Mouse (Mus musculus) adrenal gland, postnatal 4 days (tissue): Measurements from ENCODE around the gene Camsap3. TPM values are rescaled to one million over a fixed set of nuclear protein-coding genes. Genes with fewer than 3 reads are reported as not detected.

Experiments
- DNase-seq, 2 experiments: peaks; one replicate each; pipeline ENCODE4 v3.0.0; 2021 to 2022; ENCODE audit warnings: low spot score in 2 of 2, mixed read lengths in 2 of 2
- total RNA-seq, 2 experiments: library from RNA; stranded (reverse); gene quantifications; 2 replicates each; pipeline ENCODE4 v1.2.3; 2021

Camsap3 gene
- total RNA-seq, 2 experiments from 2014 or later = 14.2 to 18.5 TPM

DNA sequence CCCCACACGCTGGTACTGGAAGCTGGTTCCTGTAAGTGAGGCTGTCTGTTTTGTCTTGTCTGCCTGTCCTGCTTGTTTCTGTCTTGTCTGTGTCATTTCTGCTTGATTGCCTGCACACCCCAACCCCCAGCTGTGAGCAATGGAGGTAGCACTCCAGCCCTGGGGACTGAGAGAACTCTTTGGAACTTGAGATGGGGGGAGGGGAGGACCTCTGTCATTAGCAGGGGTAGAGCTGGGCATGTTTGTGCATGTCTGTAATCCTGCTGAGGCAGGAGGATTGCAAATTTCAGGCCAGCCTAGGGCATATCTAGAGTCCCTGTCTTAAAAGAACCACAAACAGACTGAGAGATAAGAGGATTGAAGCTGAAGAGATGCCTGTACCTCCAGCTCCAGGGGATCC, 12.1 kb downstream of the Camsap3 start:
- DNase-seq = no peak

DNA sequence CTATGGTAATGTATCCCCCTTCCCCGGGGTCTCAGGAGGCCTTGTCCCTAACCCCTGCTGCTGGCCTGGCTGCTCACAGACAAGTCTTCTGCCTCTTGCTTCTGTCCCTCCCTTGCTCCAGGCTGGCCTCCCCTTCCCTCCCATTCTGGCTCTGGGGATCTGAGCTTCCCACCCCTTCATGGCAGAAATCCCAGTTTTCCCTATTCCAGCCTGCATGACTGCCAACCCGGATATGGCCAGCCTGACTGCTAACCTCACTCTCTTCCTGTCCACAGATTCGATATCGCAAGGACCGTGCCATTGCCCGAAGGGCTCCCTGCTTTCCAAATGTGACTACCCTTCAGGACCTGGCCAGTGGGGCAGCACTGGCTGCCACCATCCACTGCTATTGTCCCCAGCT, 13.3 kb downstream of the Camsap3 start:
- no peak for DNase-seq

DNA sequence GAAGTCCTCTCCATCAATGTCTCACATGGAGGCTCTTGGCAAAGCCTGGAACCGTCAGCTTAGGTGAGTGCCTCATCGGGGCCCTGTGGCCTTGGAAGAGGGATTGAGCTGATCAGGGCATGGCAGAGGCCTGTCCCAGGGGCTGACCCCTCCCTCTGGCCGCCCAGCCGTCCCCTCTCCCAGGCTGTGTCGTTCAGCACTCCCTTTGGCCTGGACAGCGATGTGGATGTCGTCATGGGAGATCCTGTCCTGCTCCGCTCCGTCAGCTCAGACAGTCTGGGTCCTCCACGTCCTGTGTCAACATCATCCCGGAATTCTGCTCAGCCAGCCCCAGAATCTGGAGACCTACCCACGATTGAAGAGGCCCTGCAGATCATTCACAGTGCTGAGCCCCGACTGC, 16.3 kb downstream of the Camsap3 start:
- DNase-seq = no peak

DNA sequence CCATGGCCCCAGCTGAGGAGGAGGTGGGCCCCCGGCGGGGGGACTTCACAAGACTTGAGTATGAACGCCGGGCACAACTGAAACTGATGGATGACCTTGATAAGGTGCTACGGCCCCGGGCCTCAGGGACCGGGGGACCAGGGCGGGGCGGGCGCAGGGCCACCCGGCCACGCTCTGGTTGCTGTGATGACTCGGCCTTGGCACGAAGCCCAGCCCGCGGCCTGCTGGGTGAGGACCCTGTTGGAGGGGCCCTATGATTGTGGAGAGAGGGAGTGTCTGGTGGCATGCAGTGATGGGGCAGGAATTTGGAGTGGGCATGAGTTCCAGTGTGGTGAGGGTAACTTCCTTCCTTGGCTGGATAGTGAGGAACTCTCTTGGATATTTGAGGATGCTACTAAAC, 19.5 kb downstream of the Camsap3 start:
- DNase-seq = no peak

DNA sequence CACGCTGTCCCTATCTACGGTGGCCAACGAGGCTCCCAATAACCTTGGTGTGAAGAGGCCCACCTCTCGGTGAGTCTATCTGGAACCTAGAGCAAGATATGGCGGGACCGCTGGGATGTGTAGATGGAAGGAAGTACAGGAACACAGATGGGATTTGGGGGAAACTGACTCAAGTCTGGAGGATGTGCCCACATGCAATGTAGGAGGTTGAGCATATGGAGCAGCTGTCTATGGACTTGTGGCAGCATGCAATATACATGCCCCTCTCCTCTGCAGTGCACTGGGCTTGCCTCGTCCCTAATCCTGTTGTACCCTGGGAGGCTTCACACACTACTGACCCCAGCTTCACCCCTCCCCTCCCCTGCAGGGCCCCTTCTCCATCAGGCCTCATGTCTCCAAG, 20.7 kb downstream of the Camsap3 start:
- no peak for DNase-seq

DNA sequence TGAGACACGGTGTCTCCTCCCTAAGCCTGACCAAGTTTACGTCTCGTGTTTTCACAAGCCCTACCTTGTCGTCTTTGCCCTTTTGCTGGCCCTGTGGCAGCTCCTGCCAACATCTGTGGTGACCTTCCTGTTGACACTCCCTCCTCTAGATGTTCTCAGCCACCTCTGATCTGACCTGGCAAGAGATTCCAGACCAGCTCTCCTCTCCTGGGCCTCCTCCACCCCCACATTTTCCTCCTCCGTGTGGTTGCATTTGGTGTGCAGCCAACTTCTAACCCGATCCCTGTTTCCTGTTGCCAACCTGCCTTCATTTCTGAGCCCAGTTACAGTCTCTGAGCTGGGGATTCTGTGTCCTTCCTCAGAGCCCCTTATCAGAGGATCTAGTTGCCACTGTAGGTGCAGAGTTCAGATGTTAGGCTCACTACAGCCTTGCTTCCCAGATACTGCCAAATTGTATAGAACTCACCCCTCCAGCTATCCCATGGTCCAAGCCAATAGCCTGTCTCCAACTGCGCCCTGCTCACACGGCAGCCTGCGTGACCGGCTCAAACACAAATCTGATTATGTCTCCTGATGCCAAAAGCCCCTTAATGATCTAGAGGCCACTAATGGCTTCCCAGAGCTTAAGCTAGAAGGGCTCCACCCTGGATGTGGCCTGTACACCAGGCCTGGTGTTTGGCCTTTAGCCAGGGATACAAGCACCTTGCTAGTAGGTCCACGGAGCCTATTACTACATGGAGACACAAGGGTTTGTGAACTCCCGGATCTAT, 22.1 kb downstream of the Camsap3 start:
- DNase-seq = no peak

DNA sequence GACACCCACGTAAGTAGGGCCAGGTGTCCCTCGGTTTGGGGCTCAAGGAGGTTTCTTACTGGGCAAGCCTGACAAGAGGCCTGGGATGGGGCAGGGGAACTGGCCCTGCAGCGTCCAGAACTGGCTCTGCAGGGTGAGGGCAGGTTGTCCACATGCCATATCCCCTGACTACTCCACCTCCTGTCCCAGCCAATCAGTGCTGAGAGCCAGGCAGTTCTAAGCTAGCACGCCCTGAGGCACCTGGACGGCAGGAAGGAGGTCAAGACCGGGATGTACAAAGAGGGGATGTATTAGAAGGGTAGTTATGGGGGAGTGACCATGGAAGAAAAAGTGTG, 22.7 kb downstream of the Camsap3 start:
- DNase-seq = no peak

DNA sequence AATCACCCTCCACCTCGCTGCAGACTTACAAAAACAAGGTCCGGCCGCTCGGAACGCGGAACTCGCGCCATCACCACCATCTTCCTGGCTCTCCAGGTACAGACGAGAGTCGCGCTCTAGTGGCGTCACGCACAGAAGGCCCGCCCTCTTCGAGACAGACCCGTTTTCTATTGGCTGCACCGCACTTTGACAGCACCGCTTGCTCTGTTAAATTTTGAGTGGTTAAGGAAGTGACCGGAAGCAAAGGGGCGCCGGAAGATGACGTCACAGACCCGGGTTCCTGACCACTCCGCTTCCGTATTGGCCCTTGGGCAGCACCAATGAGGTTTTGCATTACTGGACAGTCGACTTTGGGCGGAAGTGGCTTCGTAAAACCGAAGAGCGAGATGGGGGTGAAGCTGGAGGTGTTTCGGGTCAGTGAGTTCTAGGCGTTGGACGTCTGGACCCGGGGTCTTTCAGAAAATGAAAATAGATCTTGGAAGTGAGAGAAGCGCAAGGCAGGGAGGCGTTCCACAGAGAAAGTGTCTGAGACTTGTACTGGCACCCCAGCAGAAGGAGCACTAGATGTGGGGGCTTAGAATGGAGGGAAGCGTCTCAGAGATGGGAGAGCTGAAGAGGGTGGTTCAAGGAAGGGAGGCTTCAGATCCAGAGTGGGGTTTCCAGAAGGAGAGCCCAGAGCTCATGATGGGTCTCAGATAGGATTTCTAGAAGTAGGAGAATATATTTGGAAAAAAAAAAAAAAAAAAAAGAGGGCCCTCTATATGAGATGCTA, 34.3 kb downstream of the Camsap3 start, which contains the start of the genes Xab2 and Pet100:
Gene Xab2 (minus strand): TSS at position 118 of the 772 bp plus-strand sequence.
Gene Pet100 (plus strand): TSS at position 350 of the 772 bp plus-strand sequence.
- peak; percentile 78 to 95 for DNase-seq

DNA sequence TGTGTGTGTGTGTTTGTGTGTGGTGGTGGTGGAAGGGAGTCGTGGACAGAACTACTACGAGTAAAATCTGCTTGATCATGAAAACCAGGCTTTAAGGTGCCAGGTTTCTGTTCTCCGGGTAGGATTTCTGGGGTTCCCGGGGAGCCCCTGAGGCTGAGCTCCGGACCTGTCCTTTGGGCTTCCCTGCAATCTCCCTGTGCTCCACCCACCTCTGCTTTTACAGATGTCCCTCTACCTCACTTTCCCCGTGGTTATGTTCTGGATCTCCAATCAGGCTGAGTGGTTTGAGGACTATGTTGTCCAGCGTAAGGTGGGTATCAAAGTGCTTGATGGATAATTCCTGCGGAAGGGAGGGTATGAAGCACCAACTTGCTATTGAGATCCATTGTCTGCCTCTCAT, 35.0 kb downstream of the Camsap3 start:
- DNase-seq = no peak

DNA sequence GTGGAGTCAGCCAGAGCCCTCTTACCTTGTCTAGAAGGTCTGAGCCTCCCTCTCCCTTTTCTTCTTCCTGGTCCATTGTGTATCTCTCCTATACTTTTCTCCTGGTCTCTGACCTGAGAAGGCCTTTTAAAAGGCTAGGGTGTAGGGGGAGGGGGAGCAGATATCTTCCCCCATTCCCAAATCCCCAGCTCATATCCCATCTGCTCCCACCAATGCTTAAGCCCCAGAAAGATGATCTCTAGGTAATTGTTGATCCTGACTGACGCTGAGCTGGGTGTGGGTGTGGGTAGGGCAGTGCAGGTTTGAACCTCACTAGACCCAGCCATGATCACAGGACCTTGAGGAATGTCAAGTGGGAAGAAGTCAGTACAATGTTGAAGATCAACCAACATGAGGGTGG, 38.4 kb downstream of the Camsap3 start, which contains the start of gene Pcp2:
Gene Pcp2 (minus strand): TSS at position 101 of the 400 bp plus-strand sequence.
- no peak for DNase-seq

DNA sequence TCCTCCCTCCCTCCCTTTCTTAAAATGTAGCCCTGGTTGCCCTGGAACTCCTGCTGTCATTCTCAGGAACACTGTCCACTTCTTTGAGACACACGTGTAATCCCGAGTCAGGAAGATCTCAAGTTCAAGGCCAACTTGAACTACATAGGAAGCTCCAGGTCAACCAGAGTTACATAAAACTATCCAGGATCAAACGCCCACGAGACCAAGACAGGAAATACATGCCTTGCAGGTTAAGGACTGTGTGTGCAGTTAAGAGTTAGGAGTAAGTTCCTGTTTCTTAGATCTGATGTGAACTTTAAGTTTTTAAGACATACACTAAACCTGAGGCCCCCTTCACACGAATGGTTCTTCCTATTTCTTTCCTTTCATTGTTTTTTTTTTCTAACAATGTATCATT, 39.9 kb downstream of the Camsap3 start:
- DNase-seq = no peak

DNA sequence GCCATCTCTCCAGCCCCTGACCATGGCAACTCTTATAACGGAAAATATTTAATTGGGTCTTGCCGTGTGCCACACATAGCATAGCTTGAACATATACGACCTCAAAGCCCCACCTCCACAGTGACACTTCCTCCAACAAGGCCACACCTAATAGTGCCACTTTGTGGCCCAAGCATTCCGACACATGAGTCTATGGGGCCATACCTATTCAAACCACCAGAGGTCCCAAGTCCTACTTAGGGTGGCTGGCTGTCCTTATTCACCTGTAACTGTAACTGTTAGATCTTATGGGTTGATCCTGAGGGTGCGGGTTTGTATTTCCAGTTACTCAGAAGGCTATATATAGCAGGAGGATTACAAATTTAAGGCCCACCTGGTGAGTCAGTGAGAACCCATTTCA, 40.9 kb downstream of the Camsap3 start:
- no peak for DNase-seq

DNA sequence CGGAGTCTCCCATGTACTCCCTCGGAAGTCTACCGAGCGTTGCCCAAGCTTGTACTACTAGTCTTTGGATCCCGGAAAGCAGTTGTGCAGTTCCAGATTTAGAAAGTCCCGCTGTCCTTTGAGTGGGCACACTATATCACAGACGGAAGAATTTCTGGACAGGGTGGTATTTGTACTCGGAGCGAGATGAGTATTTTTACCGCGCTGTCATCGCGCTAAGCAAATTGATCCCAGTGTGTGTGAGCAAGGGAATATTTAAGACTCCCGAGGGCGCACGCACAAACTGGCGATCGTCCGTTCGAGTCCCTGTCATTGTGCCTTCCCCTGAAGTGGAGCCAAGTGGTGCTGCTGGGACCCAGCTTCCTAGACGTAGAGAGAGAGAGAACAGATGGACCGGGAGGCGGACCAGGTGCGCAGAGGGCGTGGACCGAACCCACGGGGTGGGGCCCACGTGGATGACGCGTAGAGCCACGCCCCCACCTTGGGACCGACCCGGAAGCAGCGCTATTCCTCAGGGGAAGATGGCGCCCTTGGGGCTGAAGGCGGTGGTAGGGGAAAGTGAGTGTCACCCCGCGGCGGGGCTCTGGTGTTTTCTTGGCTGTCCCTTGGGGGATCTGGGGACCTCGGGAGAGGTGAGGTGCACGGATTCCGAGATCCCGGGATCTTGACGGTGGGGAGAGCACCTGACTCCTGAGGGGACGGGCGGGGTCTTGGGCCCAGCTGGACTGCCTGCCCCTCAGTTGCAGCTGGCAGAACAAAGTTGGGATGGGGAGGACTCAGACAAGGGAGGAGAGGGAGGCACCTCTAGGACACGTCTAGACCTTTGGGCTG, 43.8 kb downstream of the Camsap3 start, which contains the start of gene Stxbp2:
Gene Stxbp2 (plus strand): TSS at position 309 of the 831 bp plus-strand sequence.
- DNase-seq = peak; percentile 41 to 50

DNA sequence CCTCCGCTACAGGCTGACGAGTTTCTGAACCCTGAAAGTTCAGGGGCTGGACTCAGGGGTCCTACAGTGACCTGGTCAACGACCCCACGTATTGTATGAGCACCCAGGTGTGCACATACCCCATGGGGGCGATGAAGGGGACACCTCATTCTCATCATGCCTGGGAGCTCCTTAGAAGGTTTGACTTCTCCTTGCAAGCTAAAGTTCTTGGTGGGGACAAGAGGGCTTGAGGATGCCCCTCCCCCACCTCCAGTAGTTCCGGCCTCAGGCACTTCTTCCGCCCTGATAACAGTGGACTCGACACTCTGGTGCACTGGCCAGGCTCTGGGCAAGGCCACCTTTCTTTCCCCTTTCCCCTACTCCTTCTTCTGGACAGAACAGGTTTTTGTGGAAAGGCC, 44.4 kb downstream of the Camsap3 start:
- no peak for DNase-seq

DNA sequence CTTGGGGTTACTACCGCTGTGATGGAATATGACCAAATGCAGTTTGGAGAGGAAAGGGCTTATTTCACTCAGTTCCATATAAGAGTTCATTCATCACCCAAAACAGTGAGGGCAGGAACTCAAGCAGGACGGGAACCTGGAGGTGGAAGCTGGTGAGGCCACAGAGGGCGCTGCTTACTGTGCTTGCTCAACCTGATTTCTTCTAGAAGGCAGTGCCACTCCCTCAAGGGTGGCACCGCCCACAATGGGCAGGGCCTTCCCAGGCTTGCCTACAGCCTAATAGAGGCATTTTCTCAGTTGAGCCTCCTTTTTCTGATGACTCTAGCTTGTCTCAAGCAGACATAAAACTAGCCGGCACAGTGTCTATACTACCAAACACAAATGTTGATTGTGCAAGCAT, 58.7 kb downstream of the Camsap3 start:
- DNase-seq = no peak

DNA sequence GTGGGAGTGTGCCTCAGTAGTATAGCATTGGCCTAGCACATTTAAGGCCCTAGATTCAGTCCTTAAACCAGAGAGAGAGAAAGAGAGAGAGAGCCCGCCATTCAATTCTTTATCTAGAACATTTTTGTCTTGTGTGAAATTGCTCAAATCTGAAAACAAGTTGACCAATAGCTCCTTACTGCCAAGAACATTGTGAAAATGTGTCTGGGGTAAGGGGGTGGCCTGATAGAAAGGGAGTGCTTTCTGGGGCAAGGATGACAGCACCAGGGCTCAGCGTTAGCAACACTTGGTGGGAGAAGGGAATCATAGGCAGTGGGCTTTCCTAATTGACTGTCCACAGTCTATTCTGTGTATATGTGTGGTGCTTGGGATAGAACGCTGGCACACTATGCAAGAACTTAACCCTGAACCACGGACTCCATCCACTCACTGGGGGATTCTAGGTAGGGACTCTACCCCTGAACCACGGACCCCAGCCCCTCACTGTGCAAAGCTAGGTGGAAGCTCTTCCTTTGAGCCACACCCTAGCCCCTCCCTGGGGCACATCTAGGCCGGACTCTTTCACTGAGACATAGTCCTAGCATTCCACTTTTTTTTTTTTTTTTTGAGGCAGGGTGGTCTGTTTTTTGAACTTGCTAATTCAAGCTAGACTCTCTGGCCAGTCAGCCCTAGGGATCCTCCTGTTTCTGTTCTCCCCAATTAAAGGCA, 59.9 kb downstream of the Camsap3 start:
- DNase-seq = no peak

DNA sequence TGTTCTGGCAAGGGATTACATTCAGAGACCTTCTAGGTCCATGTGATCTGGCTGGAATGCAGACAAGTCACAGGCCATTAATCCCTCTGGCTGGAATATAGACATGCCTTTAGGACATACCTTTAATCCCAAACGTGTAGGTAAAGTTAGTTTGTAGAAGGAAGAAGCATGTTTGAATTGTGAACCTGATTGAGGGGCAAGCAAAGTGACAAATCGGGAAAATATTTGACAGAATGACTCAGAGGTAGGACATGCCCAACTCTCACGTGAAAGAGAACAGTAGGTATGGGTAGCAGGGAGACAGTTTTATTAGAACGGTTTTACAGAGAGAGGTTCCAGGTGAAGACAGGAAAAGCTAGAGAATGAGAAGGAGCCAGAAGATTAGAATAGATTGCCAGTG, 60.5 kb downstream of the Camsap3 start:
- DNase-seq = no peak

DNA sequence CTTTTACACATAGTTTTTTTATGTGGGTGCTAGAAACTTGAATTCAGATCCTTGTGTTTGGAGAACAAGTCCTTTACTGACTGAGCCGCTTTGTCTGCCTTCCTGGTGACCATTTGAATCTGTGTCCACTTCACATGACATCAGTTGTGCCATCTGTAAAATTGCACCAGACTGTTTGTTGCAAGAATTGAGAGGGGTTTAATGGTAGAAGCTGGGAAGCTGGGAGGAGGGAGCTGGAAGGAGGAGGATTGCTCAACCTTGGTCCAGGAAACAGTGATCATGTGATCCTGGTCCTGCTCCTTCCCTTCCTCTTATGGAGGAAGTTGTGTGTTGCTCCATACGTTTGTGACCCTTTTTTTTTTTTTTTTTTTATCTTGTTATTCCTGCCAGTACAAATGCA, 61.2 kb downstream of the Camsap3 start:
- DNase-seq = no peak

DNA sequence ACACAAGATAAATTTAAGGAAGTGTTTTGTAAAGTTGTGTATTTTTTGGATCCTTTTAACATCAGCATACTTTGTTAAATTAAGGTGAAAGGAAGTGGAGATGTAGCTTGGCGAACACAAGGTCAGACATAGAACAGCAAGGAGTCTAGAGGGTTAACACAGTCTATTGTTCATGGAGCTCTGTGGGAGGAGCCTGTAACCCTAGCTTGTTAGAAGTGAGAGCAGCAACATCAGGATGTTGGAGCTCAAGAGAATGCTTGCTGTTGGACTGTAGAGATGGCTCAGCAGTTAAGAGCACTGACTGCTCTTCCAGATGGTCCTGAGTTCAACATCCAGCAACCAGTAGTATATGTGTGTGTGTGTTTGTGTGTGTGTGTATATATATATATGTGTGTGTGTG, 61.9 kb downstream of the Camsap3 start:
- no peak for DNase-seq

DNA sequence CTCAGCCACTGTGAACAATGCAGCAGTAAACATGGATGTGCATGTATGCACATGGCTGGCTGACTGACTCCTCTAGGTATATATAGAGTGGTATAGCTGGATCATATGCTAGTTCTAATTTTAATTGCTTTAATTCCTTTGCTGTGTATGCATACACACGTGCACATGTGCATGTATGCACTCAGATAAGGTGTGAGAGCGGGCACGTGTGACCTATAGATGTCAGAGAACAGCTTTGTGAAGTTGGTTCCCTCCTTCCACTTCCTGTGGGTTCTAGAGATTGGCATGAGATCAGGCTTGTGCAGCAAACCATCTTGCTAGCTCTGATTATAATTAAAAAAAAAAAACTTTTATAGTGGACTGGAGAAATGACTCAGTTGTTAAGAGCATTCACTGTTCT, 65.8 kb downstream of the Camsap3 start:
- no peak for DNase-seq
